Mouse (Mus musculus): Measurements from ENCODE around the gene Gabrg3.
"Not testable (repeated sequence)": the region's sequence is repeated elsewhere in the genome, so short reads cannot be mapped to it uniquely, and the experiment has no call there.

Gene Gabrg3

GRCm38 (mm10) chr7:57312018-57312417 lies 75.0 kb downstream of the Gabrg3 start:
- no peak for DNase-seq (ENCODE audit: low spot score)

GRCm38 (mm10) chr7:57307337-57307736 lies 79.7 kb downstream of the Gabrg3 start:
- no peak for DNase-seq (ENCODE audit: low spot score)

- no peak for DNase-seq (ENCODE audit: low spot score)
These were observed 90.3 kb downstream of the Gabrg3 start for GRCm38 (mm10) chr7:57296639-57297038.

GRCm38 (mm10) chr7:57294127-57294526 lies 92.9 kb downstream of the Gabrg3 start:
- DNase-seq (ENCODE audit: low spot score), result no peak

- no peak for DNase-seq (ENCODE audit: low spot score)
These were observed 93.4 kb downstream of the Gabrg3 start for GRCm38 (mm10) chr7:57293564-57293963.

- no peak for DNase-seq (ENCODE audit: low spot score)
These were observed 103.8 kb downstream of the Gabrg3 start for GRCm38 (mm10) chr7:57283186-57283585.

GRCm38 (mm10) chr7:57278841-57279240 lies 108.1 kb downstream of the Gabrg3 start:
- DNase-seq (ENCODE audit: low spot score), result peak; percentile 63

GRCm38 (mm10) chr7:57260201-57260600 lies 126.8 kb downstream of the Gabrg3 start:
- no peak for DNase-seq (ENCODE audit: low spot score)

GRCm38 (mm10) chr7:57258893-57259574 lies 128.0 kb downstream of the Gabrg3 start:
- DNase-seq (ENCODE audit: low spot score), result no peak

- no peak for DNase-seq (ENCODE audit: low spot score)
These were observed 143.0 kb downstream of the Gabrg3 start for GRCm38 (mm10) chr7:57243981-57244380.

GRCm38 (mm10) chr7:57214119-57214518 lies 172.9 kb downstream of the Gabrg3 start:
- no peak for DNase-seq (ENCODE audit: low spot score)

GRCm38 (mm10) chr7:57186015-57186414 lies 201.0 kb downstream of the Gabrg3 start:
- no peak for DNase-seq (ENCODE audit: low spot score)

- not testable (repeated sequence) for DNase-seq (ENCODE audit: low spot score)
These were observed 211.0 kb downstream of the Gabrg3 start for GRCm38 (mm10) chr7:57175891-57176545.

GRCm38 (mm10) chr7:57166931-57167330 lies 220.1 kb downstream of the Gabrg3 start:
- DNase-seq (ENCODE audit: low spot score), result no peak

GRCm38 (mm10) chr7:57158211-57158610 lies 228.8 kb downstream of the Gabrg3 start:
- DNase-seq (ENCODE audit: low spot score), result no peak

GRCm38 (mm10) chr7:57153743-57154142 lies 233.2 kb downstream of the Gabrg3 start:
- DNase-seq (ENCODE audit: low spot score), result peak; percentile 42

- DNase-seq (ENCODE audit: low spot score), result peak; percentile 32
These were observed 236.2 kb downstream of the Gabrg3 start for GRCm38 (mm10) chr7:57150768-57151167.

GRCm38 (mm10) chr7:57138072-57138704 lies 248.8 kb downstream of the Gabrg3 start:
- no peak for DNase-seq (ENCODE audit: low spot score)

GRCm38 (mm10) chr7:57133009-57133408 lies 254.0 kb downstream of the Gabrg3 start:
- DNase-seq (ENCODE audit: low spot score), result no peak

- no peak for DNase-seq (ENCODE audit: low spot score)
These were observed 254.5 kb downstream of the Gabrg3 start for GRCm38 (mm10) chr7:57132471-57132870.

GRCm38 (mm10) chr7:57100065-57100464 lies 286.9 kb downstream of the Gabrg3 start:
- no peak for DNase-seq (ENCODE audit: low spot score)

- no peak for DNase-seq (ENCODE audit: low spot score)
These were observed 304.9 kb downstream of the Gabrg3 start for GRCm38 (mm10) chr7:57082071-57082470.
